Mouse (Mus musculus) megakaryocyte, embryonic 14.5 days (primary cell): ENCODE data around the gene Ear1.
"Not testable (repeated sequence)": the region's sequence is repeated elsewhere in the genome, so short reads cannot be mapped to it uniquely, and the experiment has no call there.

Experiments used
- FLI1 ChIP-seq: IDR thresholded peaks from 2 replicates; pipeline ENCODE4 v1.6.1; 2012; ENCODE audit warnings: low read length, inconsistent platforms, mixed read lengths
- GATA1 ChIP-seq: IDR thresholded peaks from 3 replicates; pipeline ENCODE4 v1.6.1; 2012; ENCODE audit warnings: mixed read lengths, low read length, inconsistent platforms, borderline replicate concordance

DNA sequence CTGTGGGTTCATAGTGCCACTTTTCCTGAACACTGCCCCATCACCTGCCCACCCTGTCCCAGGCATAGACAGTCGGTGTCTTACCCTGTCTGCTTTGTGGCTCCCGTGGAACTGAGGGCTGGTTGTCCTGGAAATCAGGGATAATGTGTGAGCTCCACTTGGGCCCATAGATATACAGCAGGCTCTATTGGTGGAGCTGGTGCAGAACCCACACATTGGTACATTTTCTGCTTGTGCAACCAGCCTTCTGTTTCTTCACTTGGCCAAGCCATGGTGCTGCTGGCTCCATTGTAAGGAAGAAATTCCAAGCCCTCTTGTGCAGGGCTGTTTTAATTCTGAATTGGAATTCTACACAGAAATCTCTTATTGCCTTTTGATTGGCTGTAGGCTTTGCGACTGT, at the start of gene Ear1:
- not testable (repeated sequence) for TF ChIP-seq GATA1, FLI1
